Mouse (Mus musculus) ES-CJ7 (cell line): ENCODE results near the gene H2-Ab1.

ENCODE experiments used
- DNase-seq: peaks from one replicate; pipeline ENCODE4 v3.0.0; 2011; ENCODE audit warnings: low read depth, low spot score

Gene H2-Ab1

DNA sequence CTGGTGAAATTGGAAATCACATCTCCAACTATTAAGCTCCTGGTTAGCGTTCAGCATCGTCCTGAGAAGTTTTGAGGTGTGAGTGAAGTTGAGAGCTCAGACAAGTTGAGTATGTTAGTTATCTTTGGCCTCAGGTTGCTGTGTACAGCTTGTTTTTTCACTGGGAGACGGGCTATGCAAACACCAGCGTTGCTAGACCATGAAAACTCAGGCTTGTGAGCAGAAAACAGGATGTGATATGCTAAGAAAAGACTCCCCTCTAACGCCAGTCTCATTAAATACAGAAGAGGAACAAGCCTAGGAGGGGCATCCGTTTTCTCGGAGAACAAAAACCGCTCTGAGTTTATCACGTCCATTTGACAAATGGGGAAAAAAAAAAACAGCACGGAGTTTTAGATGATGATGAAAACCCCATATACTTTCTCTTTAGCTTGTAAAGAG is 17.9 kb upstream of the H2-Ab1 start:
- no peak for DNase-seq

DNA sequence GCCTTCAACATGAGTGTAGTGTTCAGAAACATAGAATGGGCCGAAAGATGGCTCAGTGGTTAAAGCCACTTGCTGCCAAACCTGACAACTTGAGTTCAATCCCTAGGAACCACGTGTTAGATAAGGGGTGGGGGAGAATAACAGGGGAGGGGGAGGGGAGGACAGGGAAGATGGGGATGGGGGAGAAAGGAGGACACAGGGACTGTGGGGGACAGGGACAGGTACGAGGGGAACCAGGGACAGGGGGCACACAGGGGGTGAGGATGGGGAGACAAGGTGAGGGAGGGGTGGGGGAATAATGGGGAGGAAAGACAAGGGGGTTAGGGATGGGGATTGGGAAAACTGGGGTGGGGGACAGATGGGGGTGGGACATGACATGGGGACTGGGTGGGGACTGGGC is 17.1 kb upstream of the H2-Ab1 start:
- no peak for DNase-seq

DNA sequence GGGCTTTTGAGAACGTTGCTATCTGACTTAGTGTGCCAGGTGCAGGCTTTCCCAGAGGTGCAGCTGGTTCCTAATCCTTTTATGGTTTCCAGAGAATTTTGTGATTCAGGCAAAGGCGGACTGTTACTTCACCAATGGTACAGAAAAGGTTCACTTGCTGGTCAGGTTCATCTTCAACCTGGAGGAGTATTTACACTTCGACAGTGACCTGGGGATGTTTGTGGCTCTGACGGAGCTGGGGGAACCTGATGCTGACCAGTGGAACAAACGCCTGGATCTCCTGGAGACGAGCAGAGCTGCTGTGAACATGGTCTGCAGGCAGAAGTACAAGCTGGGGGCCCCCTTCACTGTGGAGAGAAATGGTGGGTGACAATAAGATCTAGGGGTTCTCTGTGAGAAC is 16.6 kb upstream of the H2-Ab1 start:
- DNase-seq = no peak

DNA sequence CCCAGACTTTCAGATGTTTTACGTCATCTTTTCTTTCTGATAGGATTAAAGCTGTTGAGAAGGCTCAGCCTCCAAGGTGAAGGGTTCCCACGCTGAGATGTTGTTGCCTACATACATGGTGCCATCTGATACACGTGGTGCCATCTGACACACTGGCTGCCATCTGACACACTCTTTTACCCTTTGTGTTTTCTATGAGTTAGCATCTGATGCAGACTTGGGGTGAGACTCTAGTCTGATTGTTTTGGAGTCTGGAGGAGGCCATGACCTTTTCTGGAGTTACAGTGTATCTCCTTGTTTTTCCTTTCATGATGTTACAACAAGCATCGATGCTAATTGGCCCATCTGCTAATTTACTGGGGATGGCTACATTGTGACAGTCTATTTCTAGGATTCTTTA is 12.8 kb upstream of the H2-Ab1 start:
- DNase-seq = no peak

- no peak for DNase-seq
Measured at GRCm38 (mm10) chr17:34247047-34247446, 10.4 kb upstream of the H2-Ab1 start.

DNA sequence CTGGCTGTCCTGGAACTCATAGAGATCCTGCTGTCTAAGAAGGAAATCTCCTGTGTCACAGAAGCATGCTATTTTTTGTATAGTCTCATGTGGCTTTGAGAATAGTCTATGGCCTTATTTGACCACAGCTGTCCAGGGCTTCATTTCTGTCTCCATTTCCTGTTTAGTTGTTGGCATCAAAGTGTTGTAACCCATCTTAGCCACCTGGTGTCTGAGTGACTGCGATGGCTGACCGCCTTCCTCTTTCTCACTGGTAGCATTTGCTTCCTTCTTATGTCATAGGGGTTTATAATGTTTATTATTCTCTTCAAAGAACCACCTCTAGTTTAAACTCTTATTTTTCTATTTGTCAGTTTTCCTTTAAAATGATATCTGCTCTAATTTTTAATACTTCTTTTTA is 8.7 kb upstream of the H2-Ab1 start:
- no peak for DNase-seq

DNA sequence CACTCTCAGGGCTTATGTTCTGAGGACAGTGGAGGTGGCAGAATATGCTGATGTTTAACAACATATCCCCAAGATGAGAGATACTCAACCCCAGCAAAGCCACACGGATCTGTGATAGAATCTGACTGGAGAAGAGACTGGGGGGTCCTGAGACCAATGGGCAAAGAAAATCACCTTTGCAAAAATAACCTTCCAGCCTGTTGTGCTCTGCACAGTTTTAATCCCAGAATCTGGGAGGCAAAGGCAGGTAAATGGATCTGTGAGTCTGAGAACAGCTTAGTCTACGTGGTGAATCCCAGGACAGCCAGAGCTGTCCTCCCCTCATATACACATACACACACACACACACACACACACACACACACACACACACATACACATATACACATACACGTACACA is 8.1 kb upstream of the H2-Ab1 start:
- DNase-seq = no peak

- peak; percentile 52 for DNase-seq
Measured at GRCm38 (mm10) chr17:34249878-34250277, 7.6 kb upstream of the H2-Ab1 start.

GRCm38 (mm10) chr17:34251666-34252065 is 5.8 kb upstream of the H2-Ab1 start:
- DNase-seq = no peak

GRCm38 (mm10) chr17:34256501-34256900 is 988 bp upstream of the H2-Ab1 start:
- DNase-seq = no peak

- no peak for DNase-seq
Measured at GRCm38 (mm10) chr17:34260551-34260950, 3.1 kb downstream of the H2-Ab1 start.

DNA sequence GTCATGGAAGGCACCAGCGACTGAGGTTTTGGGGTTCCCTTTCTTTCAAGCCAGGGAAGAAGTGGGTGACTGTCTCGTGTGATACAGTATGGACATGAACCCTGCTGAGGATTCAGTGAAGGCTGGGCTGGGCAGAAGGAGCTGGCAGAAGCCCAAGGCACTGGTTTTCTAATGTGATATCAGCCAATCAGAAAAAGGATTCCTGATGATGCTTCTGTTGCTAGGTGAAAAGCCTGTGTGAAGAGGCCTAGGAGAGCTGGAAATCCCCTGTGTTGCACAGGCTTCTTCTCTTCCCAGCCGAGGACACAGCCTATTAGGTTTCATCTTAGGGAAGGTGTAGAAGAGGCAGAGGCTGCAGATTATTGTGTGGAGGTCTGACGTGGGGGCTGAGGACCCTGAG is 4.0 kb downstream of the H2-Ab1 start:
- DNase-seq = peak; percentile 60

GRCm38 (mm10) chr17:34263068-34263467 is 5.6 kb downstream of the H2-Ab1 start:
- peak; percentile 83 for DNase-seq

- DNase-seq = peak; percentile 70
Measured at GRCm38 (mm10) chr17:34263811-34264371, 6.4 kb downstream of the H2-Ab1 start.

DNA sequence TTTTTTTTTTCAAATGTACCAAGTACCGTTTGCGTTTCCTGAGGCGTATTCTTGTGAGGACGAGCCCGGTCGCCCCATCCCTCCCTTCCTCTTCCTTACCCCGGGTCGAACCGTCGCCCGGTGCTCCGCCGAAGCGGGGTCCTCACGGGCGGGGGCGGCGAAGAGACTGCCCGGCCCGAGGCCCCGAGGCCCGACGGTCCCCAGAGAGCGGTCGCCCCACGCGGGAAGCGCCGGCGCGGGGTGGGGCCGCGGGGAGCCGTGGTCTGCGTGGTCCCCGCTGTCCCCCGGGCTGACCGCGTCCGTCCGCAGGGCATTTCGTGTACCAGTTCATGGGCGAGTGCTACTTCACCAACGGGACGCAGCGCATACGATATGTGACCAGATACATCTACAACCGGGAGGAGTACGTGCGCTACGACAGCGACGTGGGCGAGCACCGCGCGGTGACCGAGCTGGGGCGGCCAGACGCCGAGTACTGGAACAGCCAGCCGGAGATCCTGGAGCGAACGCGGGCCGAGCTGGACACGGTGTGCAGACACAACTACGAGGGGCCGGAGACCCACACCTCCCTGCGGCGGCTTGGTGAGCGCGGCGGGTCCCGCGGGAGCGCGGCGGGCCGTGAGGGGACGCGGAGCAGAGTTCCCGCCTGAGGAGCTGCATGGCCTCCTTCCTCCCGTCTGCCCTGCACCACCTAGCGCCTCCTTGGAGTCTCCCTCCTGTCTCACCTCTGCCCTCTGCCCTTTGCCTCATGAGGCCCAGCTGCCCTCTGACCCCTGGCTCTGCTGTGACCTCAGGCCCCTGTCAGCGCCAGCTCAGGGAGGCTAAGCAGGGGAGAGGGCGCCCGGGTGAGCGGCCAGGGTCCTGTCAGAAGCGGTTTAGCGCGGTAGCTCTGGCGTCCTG is 7.2 kb downstream of the H2-Ab1 start:
- peak; percentile 27 for DNase-seq

GRCm38 (mm10) chr17:34268262-34268661 is 10.8 kb downstream of the H2-Ab1 start:
- no peak for DNase-seq

- no peak for DNase-seq
Measured at GRCm38 (mm10) chr17:34268748-34269147, 11.3 kb downstream of the H2-Ab1 start.

- DNase-seq = no peak
Measured at GRCm38 (mm10) chr17:34269817-34270216, 12.3 kb downstream of the H2-Ab1 start.

- DNase-seq = no peak
Measured at GRCm38 (mm10) chr17:34270230-34270629, 12.7 kb downstream of the H2-Ab1 start.

DNA sequence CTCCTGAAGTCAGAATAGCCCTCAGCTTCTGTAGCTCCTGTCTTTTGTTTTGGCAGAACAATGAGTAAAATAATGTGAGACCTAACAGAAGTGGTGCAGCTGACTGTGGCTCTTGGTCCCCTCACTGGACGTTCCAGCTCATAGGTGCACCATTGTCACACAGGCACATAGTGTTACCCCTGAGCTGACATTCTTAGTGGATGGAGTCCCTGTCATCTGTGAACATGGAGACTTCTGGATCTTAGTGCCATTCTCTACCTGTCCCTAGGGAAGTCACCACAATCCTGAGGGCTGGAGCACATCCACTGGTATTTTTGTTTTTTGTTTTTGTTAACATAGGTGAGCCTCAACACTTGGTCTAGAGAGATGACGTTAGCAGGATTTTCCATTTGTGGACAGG is 13.5 kb downstream of the H2-Ab1 start:
- DNase-seq = no peak

DNA sequence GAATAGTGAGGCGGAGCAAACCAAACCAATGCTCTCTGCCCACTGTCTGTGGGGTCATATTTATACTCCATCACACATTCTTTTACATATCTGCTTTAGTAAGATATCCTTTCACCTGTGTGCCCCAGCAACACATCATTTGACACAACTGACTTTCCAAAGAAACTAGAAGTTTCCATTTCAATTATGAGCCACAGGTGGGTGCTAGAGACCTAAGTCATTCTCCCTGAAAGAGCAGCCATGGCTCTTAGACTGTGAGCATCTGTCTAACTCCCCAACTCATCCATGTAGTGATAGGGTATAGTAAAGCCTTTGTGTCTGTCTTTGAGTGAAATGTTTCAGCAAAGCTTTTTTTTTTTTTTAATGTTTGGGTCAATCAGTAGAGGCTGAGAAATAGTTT is 14.6 kb downstream of the H2-Ab1 start:
- no peak for DNase-seq

DNA sequence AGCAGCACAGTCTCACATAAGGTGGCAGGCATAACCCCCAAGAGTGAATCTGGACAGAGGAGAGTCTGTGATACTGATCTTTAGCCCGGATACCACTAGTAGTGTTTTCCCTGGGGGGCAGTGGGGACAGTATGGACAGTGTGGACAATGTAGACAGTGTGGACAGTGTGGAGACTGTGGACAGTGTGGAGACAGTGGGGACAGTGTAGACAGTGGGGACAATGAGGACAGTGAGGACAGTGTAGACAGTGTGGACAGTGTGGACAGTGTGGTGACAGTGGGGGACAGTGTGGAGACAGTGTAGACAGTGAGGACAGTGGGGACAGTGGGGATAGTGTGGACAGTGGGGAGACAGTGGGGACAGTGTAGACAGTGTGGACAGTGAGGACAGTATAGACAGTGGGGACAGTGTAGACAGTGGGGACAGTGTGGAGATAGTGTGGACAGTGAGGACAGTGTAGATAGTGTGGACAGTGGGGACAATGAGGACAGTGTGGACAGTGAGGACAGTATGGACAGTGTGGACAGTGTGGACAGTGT is 23.1 kb downstream of the H2-Ab1 start:
- no peak for DNase-seq

DNA sequence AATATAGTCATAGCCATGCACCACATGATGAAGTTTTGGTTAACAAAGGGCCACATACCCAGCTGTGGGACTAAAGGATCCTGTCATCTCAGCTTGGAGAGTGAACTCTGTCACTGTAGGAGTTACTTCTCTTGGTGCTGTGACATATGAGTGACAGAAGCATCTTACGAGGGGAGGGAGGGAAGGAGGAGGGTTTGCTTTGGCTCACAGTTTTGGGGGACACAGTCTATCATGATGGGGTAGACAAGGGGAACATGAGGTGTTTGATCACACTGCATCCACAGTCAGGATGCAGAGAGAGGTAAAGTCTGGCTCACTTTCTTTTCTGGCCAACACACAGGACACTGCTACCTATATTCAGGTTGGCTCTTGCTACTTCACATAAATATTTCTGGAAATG is 24.3 kb downstream of the H2-Ab1 start:
- no peak for DNase-seq
